Mouse (Mus musculus): Measurements from ENCODE around the gene Fbxo21.

Gene Fbxo21

GRCm38 (mm10) chr5:118045385-118045784, 68.9 kb downstream of the Fbxo21 start:
- DNase-seq (ENCODE audit: low spot score in 2 of 2): no peak

GRCm38 (mm10) chr5:118047091-118047757, 70.7 kb downstream of the Fbxo21 start:
- no peak for DNase-seq (ENCODE audit: low spot score in 2 of 2)

GRCm38 (mm10) chr5:118048412-118048811, 71.9 kb downstream of the Fbxo21 start:
- no peak for DNase-seq (ENCODE audit: low spot score in 2 of 2)

- DNase-seq (ENCODE audit: low spot score in 2 of 2): no peak
Observed at GRCm38 (mm10) chr5:118048928-118049327, 72.4 kb downstream of the Fbxo21 start.

GRCm38 (mm10) chr5:118050743-118051142, 74.2 kb downstream of the Fbxo21 start:
- DNase-seq (ENCODE audit: low spot score in 2 of 2): no peak

- DNase-seq (ENCODE audit: low spot score in 2 of 2): no peak
Observed at GRCm38 (mm10) chr5:118051981-118052662, 75.6 kb downstream of the Fbxo21 start.

GRCm38 (mm10) chr5:118053205-118053604, 76.7 kb downstream of the Fbxo21 start:
- DNase-seq (ENCODE audit: low spot score in 2 of 2): no peak

GRCm38 (mm10) chr5:118057508-118058111, 81.1 kb downstream of the Fbxo21 start:
- DNase-seq (ENCODE audit: low spot score in 2 of 2): no peak

GRCm38 (mm10) chr5:118058858-118059257, 82.3 kb downstream of the Fbxo21 start:
- DNase-seq (ENCODE audit: low spot score in 2 of 2): no peak

GRCm38 (mm10) chr5:118059646-118060045, 83.1 kb downstream of the Fbxo21 start:
- DNase-seq (ENCODE audit: low spot score in 2 of 2): no peak

Data from right cerebral cortex, postnatal 36 days (tissue).